In the genomic region with DNA sequence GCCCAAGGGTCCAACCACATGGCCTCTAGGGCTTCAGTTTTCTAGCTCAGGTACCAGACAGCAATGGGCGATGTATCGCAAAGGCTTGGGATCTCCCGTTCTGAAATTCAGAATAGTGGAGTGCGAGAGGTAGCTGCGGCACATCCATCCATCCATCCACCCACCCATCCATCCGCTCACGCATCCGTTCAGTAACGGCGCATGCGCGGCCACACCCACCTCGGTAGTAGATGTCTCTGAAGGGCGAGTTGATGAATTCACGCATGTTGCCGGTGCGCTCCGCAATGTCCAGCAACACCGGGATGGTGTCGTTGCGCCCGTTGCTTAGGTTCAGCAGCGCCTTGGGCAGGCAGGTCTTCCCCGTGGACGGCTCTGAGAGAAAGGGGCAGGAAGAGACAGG, we compare ENCODE assay signal across 24 mouse cellular contexts.
"Had no signal": no experiment of that assay in that cellular context is flagged by ENCODE, and none has a peak within 500 bp of the region (broad histone marks: within the 10 kb centered on the region; RNA-seq: fewer than 3 reads in every experiment).

No protein-coding gene starts in this region.

- DNase-seq: gastrocnemius, adult 2 months; gastrocnemius, postnatal 10 days; gastrocnemius, postnatal 25 days; heart, adult 11 months; heart, adult 2 months; heart, postnatal 14 days; heart, postnatal 36 days; kidney, adult 11 months; kidney, adult 2 months; kidney, adult 9 months; kidney, postnatal 14 days; kidney, postnatal 36 days; layer of hippocampus, adult 9-11 months; layer of hippocampus, postnatal 36 days had no signal

- H3K9me3 ChIP-seq: heart, embryonic 13.5 days; heart, embryonic 15.5 days; hindbrain, embryonic 13.5 days; hindbrain, embryonic 15.5 days; kidney, embryonic 15.5 days; limb, embryonic 13.5 days; limb, embryonic 15.5 days; liver, embryonic 12.5 days had no signal

- H3K36me3 ChIP-seq: heart, embryonic 13.5 days; heart, embryonic 15.5 days; hindbrain, embryonic 13.5 days; hindbrain, embryonic 15.5 days; limb, embryonic 13.5 days; liver, embryonic 12.5 days had no signal

- ATAC-seq: hindbrain, postnatal 0 days; intestine, embryonic 16.5 days; liver, embryonic 12.5 days had no signal

- H3K27me3 ChIP-seq: hindbrain, embryonic 15.5 days had no signal

- H3K4me3 ChIP-seq: gastrocnemius, adult 2 months; heart, adult 2 months; heart, embryonic 13.5 days; heart, embryonic 15.5 days; hindbrain, embryonic 13.5 days; hindbrain, embryonic 15.5 days; kidney, embryonic 15.5 days; limb, embryonic 13.5 days; limb, embryonic 15.5 days; liver, embryonic 12.5 days had no signal
